Mouse (Mus musculus) limb, embryonic 13.5 days (tissue): ENCODE results near the gene Zfp385a. TPM values are rescaled to one million over a fixed set of nuclear protein-coding genes. Genes with fewer than 3 reads are reported as not detected.

ENCODE experiments used
- ATAC-seq: fragments of 200-750 bp; cut with Nextera tagmentation; 2 replicates; pipeline ENCODE4 v1.8.0; 2017; ENCODE audit warnings: low read depth, moderate number of reproducible peaks, moderate TSS enrichment; ENCODE audit not compliant: low FRiP score
- H3K27ac ChIP-seq: fragments of 300-500 bp; sonication (generic); 2 replicates; pipeline ENCODE4 v1.5.1; 2015; ENCODE audit warnings: inconsistent platforms, mild to moderate bottlenecking, moderate library complexity
- H3K27me3 ChIP-seq: fragments of 300-500 bp; sonication (generic); 2 replicates; pipeline ENCODE4 v1.6.1; 2015; ENCODE audit warnings: mild to moderate bottlenecking, inconsistent platforms
- H3K36me3 ChIP-seq: fragments of 300-500 bp; sonication (generic); 2 replicates; pipeline ENCODE4 v1.6.1; 2015; ENCODE audit warnings: inconsistent platforms, mild to moderate bottlenecking, moderate library complexity
- H3K4me1 ChIP-seq: fragments of 300-500 bp; sonication (generic); 2 replicates; pipeline ENCODE4 v1.6.1; 2015; ENCODE audit warnings: inconsistent platforms
- H3K4me2 ChIP-seq: fragments of 300-500 bp; sonication (generic); replicated peaks from 2 replicates; pipeline ENCODE4 v1.6.1; 2015; ENCODE audit warnings: inconsistent platforms, mild to moderate bottlenecking, moderate library complexity
- H3K4me3 ChIP-seq: fragments of 300-500 bp; sonication (generic); 2 replicates; pipeline ENCODE4 v1.5.1; 2015; ENCODE audit warnings: moderate library complexity, mild to moderate bottlenecking, inconsistent platforms
- H3K9ac ChIP-seq: fragments of 300-500 bp; sonication (generic); 2 replicates; pipeline ENCODE4 v1.6.1; 2015; ENCODE audit warnings: mild to moderate bottlenecking, inconsistent platforms
- H3K9me3 ChIP-seq: fragments of 300-500 bp; sonication (generic); 2 replicates; pipeline ENCODE4 v1.6.1; 2016; ENCODE audit warnings: inconsistent platforms
- whole genome bisulfite sequencing: fragments of 180-500 bp; shearing (Covaris S2); methylation state at CpG from one replicate; pipeline ENCODE4 v1.1.7; 2015; 5-methylcytosine and 5-hydroxymethylcytosine counted together
- polyA plus RNA-seq: library from polyadenylated mRNA; unstranded; fragments of >200 nt; fragmentation: Nextera tagmentation; extraction: Ambion mirVana; gene quantifications from 2 replicates; pipeline ENCODE4 v1.2.1, GENCODE M21; 2015

The Zfp385a gene
- polyA plus RNA-seq, 1 experiment from 2014 or later = 13.1 TPM

DNA sequence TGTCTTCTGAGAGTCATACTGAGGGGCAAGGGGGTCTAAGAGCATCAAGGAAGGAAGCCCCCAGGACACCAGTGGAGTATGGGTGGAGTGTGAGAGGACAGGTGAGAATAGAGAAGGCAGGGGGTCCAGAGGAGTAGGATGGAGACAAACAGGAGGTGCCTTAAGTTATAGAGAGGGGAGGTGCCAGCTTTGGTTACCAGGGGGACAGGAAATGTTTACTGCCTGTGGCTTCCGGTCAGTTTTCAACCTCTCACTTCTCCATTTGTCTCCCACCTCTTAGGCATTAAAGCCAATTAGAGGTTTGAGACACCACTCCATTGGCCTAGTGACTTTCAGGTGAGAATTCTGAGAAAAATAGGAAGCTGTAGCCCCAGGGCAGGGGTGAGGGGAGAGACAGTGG, 21.4 kb upstream of the Zfp385a start:
- Histone ChIP-seq H3K27me3 (no peaks in the 10 kb centered on the region), H3K4me1 (peaks cover 41% of the 10 kb centered on the region), H3K4me3 (no peak overlapping the region), H3K9me3 (no peaks in the 10 kb centered on the region), H3K9ac (no peak overlapping the region), H3K4me2 (no peak overlapping the region), H3K36me3 (peaks cover 20% of the 10 kb centered on the region), H3K27ac (no peak overlapping the region)
- 25% methylated on average over 1 of the region's 1 CpGs for WGBS
- ATAC-seq = no peak

DNA sequence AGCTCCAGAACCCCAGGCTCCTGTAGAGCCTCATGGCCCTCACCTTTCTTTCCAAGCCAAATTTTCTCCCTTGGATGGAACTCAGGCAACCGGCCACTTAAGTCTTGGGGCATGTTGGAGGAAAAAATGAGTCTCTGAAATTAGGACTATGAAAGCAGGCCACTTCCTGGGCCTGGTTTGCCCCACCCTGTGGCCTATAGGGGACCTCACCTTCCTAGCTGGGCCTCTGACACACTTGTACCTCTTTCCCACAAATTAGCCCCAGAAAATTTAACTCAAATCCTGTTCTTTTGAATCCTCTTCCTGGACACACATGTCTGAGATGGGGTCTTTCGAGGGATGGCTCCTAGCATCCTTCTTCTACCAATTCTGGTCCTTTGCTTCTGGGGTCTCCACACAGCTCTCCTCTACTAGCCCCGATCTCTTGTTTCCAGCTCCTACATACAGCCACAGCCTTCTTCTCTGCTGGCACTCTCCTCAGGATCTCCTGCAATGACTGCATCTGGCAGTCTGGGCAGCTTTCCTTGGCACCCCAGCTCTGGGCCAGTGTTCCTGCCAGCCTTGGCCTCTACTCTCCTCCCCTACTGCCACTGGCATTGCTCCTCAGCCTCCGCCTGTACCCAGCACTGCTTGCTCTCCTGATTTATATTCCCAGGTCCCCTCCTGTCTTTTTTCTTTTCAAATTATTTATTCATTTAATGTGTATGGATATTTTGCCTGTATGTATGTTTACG, 20.1 kb upstream of the Zfp385a start:
- Histone ChIP-seq H3K27ac (no peak overlapping the region), H3K4me1 (peaks cover 37% of the 10 kb centered on the region)

DNA sequence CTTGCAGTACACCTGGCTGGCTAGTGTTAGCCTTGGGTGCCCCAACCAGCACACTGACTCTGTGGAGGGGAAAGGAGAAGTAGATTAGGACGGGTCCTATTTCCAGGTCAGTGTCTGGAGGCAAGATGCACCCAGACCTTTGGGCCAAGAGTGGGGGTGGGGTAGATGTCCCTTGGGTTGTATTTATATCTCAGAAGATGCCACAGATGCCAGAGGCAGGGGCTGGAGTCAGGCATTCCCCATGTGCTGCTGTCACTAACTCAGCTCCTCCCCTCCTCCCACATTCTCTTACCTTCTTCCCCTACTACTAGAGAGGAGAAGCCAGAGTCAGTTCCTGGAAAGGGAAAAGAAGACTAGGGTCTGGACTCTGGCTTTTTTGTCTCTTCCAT, 19.2 kb upstream of the Zfp385a start:
- Histone ChIP-seq H3K9ac (no peak overlapping the region), H3K27me3 (no peaks in the 10 kb centered on the region), H3K27ac (no peak overlapping the region; the same call in 1 of the 2 replicates), H3K4me1 (peaks cover 28% of the 10 kb centered on the region), H3K9me3 (no peaks in the 10 kb centered on the region), H3K4me2 (no peak overlapping the region; the same call in 1 of the 2 replicates), H3K36me3 (peaks cover 42% of the 10 kb centered on the region), H3K4me3 (no peak overlapping the region)
- 59% methylated on average over 1 of the region's 1 CpGs for WGBS
- peak; percentile 41; the same call in 1 of the 2 replicates for ATAC-seq

More for the DNA sequence above, 20.1 kb upstream of the Zfp385a start:
- H3K36me3 ChIP-seq = peaks cover 32% of the 10 kb centered on the region
- H3K27me3 ChIP-seq = no peaks in the 10 kb centered on the region
- no peak overlapping the region for H3K4me3 ChIP-seq
- no peak overlapping the region for H3K4me2 ChIP-seq
- H3K9me3 ChIP-seq = no peaks in the 10 kb centered on the region
- no peak for ATAC-seq
- no peak overlapping the region for H3K9ac ChIP-seq
- 92% methylated on average over 5 of the region's 5 CpGs for WGBS

GRCm38 (mm10) chr15:103358278-103359121, 18.6 kb upstream of the Zfp385a start:
- H3K27ac ChIP-seq = peak overlapping the region; percentile 84
- ATAC-seq = peak; percentile 73
- H3K9ac ChIP-seq = 0 out of 2 replicates have a peak overlapping the region, but pooled peaks have one; percentile 53
- H3K36me3 ChIP-seq = peaks cover 46% of the 10 kb centered on the region
- H3K4me2 ChIP-seq = no peak overlapping the region; the same call in 1 of the 2 replicates
- H3K9me3 ChIP-seq = no peaks in the 10 kb centered on the region
- peaks cover 24% of the 10 kb centered on the region for H3K4me1 ChIP-seq
- no peaks in the 10 kb centered on the region for H3K27me3 ChIP-seq
- whole genome bisulfite sequencing = 14% methylated on average over 4 of the region's 4 CpGs
- no peak overlapping the region for H3K4me3 ChIP-seq

DNA sequence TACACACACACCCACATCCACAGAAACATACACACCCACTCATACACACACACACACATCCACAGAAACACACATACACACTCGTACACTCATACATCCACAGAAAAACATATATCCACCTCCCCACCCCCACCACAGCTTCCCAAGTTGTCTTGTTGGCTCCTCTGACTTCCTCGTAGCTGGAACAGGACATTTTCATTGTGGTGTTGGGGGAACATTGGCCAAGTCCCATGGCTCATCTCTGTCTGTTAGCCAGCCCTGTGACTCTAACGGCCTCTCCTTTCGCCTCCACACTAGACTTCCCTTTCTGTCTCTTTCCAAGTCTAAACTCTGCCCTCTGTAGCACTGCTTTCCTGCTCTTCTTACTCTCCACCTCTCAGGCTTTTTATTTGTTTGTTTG, 17.9 kb upstream of the Zfp385a start:
- Histone ChIP-seq H3K4me2 (no peak overlapping the region), H3K9me3 (no peaks in the 10 kb centered on the region), H3K4me3 (no peak overlapping the region), H3K9ac (no peak overlapping the region), H3K27ac (peak overlapping the region; percentile 84; the same call in 1 of the 2 replicates), H3K36me3 (peaks cover 51% of the 10 kb centered on the region), H3K27me3 (no peaks in the 10 kb centered on the region), H3K4me1 (peaks cover 24% of the 10 kb centered on the region)
- ATAC-seq = no peak
- WGBS = 81% methylated on average over 4 of the region's 4 CpGs

DNA sequence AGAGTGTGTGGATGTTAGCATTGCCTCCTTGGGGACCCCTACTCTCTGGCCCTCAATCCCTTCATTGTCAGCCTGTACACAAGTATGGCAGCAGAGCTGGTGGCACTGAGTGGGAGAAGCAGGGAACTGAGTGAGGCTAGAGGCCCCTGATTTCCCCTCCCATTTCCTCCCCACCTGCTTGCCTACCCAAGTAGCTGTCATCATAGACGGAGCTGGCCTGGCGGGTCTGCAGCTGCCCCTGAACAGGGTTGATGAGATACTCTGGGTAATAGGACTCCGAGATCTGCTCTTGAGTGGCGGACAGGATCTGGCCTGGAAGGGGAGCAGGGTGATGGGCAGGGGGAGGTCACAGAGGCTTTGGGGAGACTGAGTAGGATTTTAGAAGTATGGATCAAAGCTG, 16.2 kb upstream of the Zfp385a start:
- Histone ChIP-seq H3K36me3 (peaks cover 67% of the 10 kb centered on the region), H3K4me2 (no peak overlapping the region), H3K27me3 (no peaks in the 10 kb centered on the region), H3K9me3 (no peaks in the 10 kb centered on the region), H3K9ac (no peak overlapping the region), H3K4me1 (peaks cover 21% of the 10 kb centered on the region), H3K27ac (no peak overlapping the region), H3K4me3 (no peak overlapping the region)
- 72% methylated on average over 4 of the region's 4 CpGs for WGBS
- no peak for ATAC-seq

DNA sequence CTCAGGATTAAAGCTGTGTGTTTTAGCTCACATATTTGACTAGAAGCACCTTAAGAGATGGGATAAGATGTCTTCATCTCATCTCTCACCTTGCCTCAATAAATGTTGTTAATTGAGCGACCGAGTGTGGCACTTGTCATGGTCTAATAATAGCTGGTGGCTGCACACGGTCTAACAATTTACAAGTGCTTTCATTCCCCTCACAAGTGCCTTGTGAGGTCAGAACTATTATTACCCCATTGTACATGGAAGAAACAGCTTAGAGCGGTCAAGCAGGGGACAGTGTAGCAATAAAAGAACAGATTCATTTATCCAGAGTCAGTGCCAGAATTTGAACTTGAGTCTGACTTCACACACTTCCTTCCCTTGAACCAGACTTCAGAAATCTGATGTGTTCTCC, 15.5 kb upstream of the Zfp385a start:
- Histone ChIP-seq H3K4me1 (peaks cover 21% of the 10 kb centered on the region), H3K4me3 (no peak overlapping the region), H3K9me3 (no peaks in the 10 kb centered on the region), H3K9ac (no peak overlapping the region), H3K36me3 (peaks cover 74% of the 10 kb centered on the region), H3K4me2 (no peak overlapping the region), H3K27me3 (no peaks in the 10 kb centered on the region), H3K27ac (no peak overlapping the region)
- WGBS = 82% methylated on average over 4 of the region's 4 CpGs
- no peak for ATAC-seq

GRCm38 (mm10) chr15:103354690-103355089, 14.8 kb upstream of the Zfp385a start:
- no peak overlapping the region for H3K9ac ChIP-seq
- H3K4me1 ChIP-seq = peaks cover 18% of the 10 kb centered on the region
- H3K9me3 ChIP-seq = no peaks in the 10 kb centered on the region
- no peak overlapping the region for H3K4me2 ChIP-seq
- no peak overlapping the region for H3K27ac ChIP-seq
- 77% methylated on average over 2 of the region's 2 CpGs for WGBS
- no peaks in the 10 kb centered on the region for H3K27me3 ChIP-seq
- no peak for ATAC-seq
- peaks cover 82% of the 10 kb centered on the region for H3K36me3 ChIP-seq
- no peak overlapping the region for H3K4me3 ChIP-seq

GRCm38 (mm10) chr15:103353511-103354256, 13.8 kb upstream of the Zfp385a start:
- Histone ChIP-seq H3K27me3 (no peaks in the 10 kb centered on the region), H3K27ac (no peak overlapping the region), H3K9me3 (no peaks in the 10 kb centered on the region), H3K9ac (no peak overlapping the region), H3K36me3 (peaks cover 92% of the 10 kb centered on the region), H3K4me3 (no peak overlapping the region), H3K4me1 (peaks cover 8% of the 10 kb centered on the region), H3K4me2 (no peak overlapping the region)
- WGBS = 93% methylated on average over 11 of the region's 11 CpGs
- ATAC-seq = no peak

- H3K27me3 ChIP-seq = no peaks in the 10 kb centered on the region
- WGBS = 45% methylated on average over 4 of the region's 4 CpGs
- H3K4me3 ChIP-seq = no peak overlapping the region
- H3K4me1 ChIP-seq = no peaks in the 10 kb centered on the region
- H3K9ac ChIP-seq = no peak overlapping the region
- no peak overlapping the region for H3K4me2 ChIP-seq
- H3K36me3 ChIP-seq = peaks cover 96% of the 10 kb centered on the region
- ATAC-seq = peak; percentile 26; the same call in 1 of the 2 replicates
- no peak overlapping the region for H3K27ac ChIP-seq
- H3K9me3 ChIP-seq = no peaks in the 10 kb centered on the region
Measured at GRCm38 (mm10) chr15:103352856-103353255, 13.0 kb upstream of the Zfp385a start.

GRCm38 (mm10) chr15:103347275-103347684, 7.4 kb upstream of the Zfp385a start:
- WGBS = 13% methylated on average over 2 of the region's 2 CpGs
- Histone ChIP-seq H3K4me3 (no peak overlapping the region), H3K9me3 (no peaks in the 10 kb centered on the region), H3K27ac (no peak overlapping the region), H3K9ac (no peak overlapping the region), H3K36me3 (peaks cover 90% of the 10 kb centered on the region), H3K4me2 (no peak overlapping the region), H3K27me3 (no peaks in the 10 kb centered on the region), H3K4me1 (peaks cover 3% of the 10 kb centered on the region; the same call in 1 of the 2 replicates)
- ATAC-seq = no peak

- Histone ChIP-seq H3K9me3 (no peaks in the 10 kb centered on the region), H3K9ac (no peak overlapping the region), H3K4me2 (no peak overlapping the region), H3K27me3 (peaks cover 14% of the 10 kb centered on the region), H3K4me1 (peaks cover 3% of the 10 kb centered on the region), H3K27ac (no peak overlapping the region), H3K36me3 (peaks cover 75% of the 10 kb centered on the region), H3K4me3 (no peak overlapping the region)
- 82% methylated on average over 6 of the region's 6 CpGs for WGBS
- no peak for ATAC-seq
Measured at GRCm38 (mm10) chr15:103345789-103346188, 5.9 kb upstream of the Zfp385a start.
